Mouse (Mus musculus): ENCODE data around the gene Haus3. TPM values are rescaled to one million over a fixed set of nuclear protein-coding genes. Genes with fewer than 3 reads are reported as not detected.

The Haus3 gene
- polyA plus RNA-seq, 1 experiment, result 11.0 TPM

DNA sequence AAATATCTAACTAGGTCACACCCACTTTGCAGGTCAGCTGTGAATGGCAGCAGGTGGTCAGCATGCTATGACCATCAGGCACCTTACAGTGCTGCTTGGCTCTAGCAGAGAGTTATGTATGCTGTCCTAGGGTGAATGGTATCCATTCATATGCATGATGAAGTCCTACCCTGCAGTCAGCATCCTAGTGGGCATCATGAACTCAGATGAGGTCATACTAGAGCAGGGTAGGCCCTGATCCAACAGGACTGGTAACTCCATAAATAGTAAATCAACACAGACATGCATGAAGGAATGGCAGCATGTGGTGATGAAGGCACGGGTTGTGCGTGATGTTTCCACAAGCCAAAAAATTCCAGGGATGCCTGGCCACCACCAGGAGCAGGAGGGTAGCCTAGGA is 36.5 kb upstream of the Haus3 start:
- no peaks in the 10 kb centered on the region for H3K27me3 ChIP-seq (ENCODE audit: control insufficient read depth, insufficient read depth, low read length)
- WGBS, result 4% methylated on average over 2 of the region's 2 CpGs
- H3K27ac ChIP-seq (ENCODE audit: insufficient read depth, low read length), result peak overlapping the region; percentile 22
- peak; percentile 58 to 77 for DNase-seq
- no peak for TF ChIP-seq CTCF (IDR thresholded peaks at IDR 0.05; ENCODE audit: borderline replicate concordance, insufficient read depth, low read depth, low read length)
- TF ChIP-seq POLR2A (IDR thresholded peaks at IDR 0.05; ENCODE audit: borderline replicate concordance, insufficient read depth, low read length), result no peak
- H3K4me3 ChIP-seq (replicated peaks; ENCODE audit: insufficient read depth, low read depth, low read length), result no peak overlapping the region
- H3K4me1 ChIP-seq (ENCODE audit: control insufficient read depth, insufficient read depth, low read length), result peaks cover 40% of the 10 kb centered on the region

DNA sequence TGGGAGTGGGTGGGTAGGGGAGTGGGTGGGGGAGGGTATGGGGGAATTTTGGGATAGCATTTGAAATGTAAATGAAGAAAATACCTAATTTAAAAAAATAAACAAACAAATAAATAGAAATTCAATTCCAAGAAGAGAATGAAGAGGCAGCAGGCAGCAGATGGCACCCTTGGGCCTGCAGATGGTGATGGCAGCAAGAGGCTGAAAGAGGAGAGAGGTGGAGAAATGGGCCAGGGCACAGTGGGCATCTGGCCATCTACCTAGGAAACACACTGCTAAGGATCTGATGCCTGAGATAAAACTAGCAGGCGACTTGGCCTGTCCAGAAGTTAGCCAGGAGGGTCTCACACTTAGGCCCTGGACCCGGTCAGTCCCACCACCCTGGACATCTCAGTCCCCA is 35.6 kb upstream of the Haus3 start:
- Histone ChIP-seq H3K27ac (ENCODE audit: insufficient read depth, low read length) (peak overlapping the region; percentile 22; the same call in 1 of the 2 replicates), H3K27me3 (ENCODE audit: control insufficient read depth, insufficient read depth, low read length) (no peaks in the 10 kb centered on the region), H3K4me1 (ENCODE audit: control insufficient read depth, insufficient read depth, low read length) (peaks cover 37% of the 10 kb centered on the region), H3K4me3 (replicated peaks; ENCODE audit: insufficient read depth, low read depth, low read length) (no peak overlapping the region)
- peak; percentile 87 to 93 for DNase-seq
- TF ChIP-seq POLR2A (IDR thresholded peaks at IDR 0.05; ENCODE audit: borderline replicate concordance, insufficient read depth, low read length) (no peak), CTCF (IDR thresholded peaks at IDR 0.05; ENCODE audit: borderline replicate concordance, insufficient read depth, low read depth, low read length) (peak; percentile 75; the same call in 1 of the 2 replicates)
- WGBS, result 18% methylated on average over 2 of the region's 2 CpGs

DNA sequence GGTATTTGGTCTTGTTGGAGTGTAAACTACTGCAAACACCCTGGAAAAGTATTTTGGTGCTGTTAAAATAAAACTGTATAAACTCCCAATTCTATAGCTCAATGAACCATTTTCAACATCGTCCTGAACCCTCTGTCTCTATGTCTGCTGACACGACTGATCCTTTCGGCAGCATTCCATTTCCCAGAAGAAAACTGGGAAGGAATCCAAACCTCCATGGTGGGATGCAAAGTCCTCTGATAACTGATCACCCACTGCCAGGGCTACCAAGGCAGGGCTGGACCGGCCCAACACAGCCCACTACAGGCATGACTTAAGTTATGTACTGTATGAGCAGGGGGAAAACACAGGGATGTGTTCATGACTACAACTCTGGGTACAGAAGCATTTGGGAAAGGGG is 32.7 kb upstream of the Haus3 start:
- no peak for TF ChIP-seq POLR2A (IDR thresholded peaks at IDR 0.05; ENCODE audit: borderline replicate concordance, insufficient read depth, low read length)
- TF ChIP-seq CTCF (IDR thresholded peaks at IDR 0.05; ENCODE audit: borderline replicate concordance, insufficient read depth, low read depth, low read length), result no peak
- no peak for DNase-seq
- WGBS, result 40% methylated on average over 4 of the region's 4 CpGs
- H3K4me3 ChIP-seq (replicated peaks; ENCODE audit: insufficient read depth, low read depth, low read length), result no peak overlapping the region
- no peaks in the 10 kb centered on the region for H3K27me3 ChIP-seq (ENCODE audit: control insufficient read depth, insufficient read depth, low read length)
- no peak overlapping the region for H3K27ac ChIP-seq (ENCODE audit: insufficient read depth, low read length)
- H3K4me1 ChIP-seq (ENCODE audit: control insufficient read depth, insufficient read depth, low read length), result peaks cover 35% of the 10 kb centered on the region; the same call in 1 of the 2 replicates

DNA sequence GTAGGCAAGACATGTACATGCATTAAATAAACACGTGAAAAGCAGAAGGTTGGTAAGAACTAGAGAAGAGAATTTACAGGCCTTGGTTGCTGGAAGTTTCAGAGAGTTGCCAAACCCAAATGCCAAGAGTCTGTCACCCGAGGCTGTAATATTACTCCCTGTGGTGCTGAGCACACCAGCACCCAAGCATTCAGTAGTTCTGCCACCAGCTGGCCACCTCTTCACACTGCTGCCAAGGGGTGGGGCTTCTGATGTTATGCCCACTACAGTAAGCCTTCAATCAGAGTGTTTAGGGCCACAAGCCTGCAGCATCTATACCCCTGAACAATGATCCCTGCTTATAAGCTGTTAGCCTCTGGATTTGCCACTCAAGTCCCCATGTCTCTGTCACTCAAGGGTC is 32.1 kb upstream of the Haus3 start:
- DNase-seq, result no peak
- TF ChIP-seq CTCF (IDR thresholded peaks at IDR 0.05; ENCODE audit: borderline replicate concordance, insufficient read depth, low read depth, low read length) (no peak), POLR2A (IDR thresholded peaks at IDR 0.05; ENCODE audit: borderline replicate concordance, insufficient read depth, low read length) (no peak)
- Histone ChIP-seq H3K27me3 (ENCODE audit: control insufficient read depth, insufficient read depth, low read length) (no peaks in the 10 kb centered on the region), H3K4me3 (replicated peaks; ENCODE audit: insufficient read depth, low read depth, low read length) (no peak overlapping the region), H3K27ac (ENCODE audit: insufficient read depth, low read length) (no peak overlapping the region), H3K4me1 (ENCODE audit: control insufficient read depth, insufficient read depth, low read length) (peaks cover 35% of the 10 kb centered on the region; the same call in 1 of the 2 replicates)
- 10% methylated on average over 2 of the region's 2 CpGs for WGBS

DNA sequence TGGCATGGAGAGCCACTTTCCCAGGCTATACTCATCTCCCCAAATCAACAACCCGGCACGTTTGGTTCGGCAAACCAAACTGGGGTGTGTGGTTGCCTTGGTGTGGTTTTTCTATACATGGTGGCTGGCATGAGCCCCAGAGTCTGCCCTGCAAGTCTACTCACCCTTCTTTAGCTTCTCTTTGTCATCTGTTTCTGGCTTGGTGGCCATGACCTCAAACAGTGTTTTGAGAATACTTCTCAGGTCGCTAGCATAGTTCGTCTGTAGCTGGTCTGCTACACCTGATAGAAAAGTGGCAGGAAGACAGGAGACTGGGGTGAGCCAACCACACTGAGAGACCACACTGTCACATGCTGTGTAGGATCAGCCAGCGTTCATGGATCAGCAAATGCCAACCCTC is 29.3 kb upstream of the Haus3 start:
- H3K27me3 ChIP-seq (ENCODE audit: control insufficient read depth, insufficient read depth, low read length), result no peaks in the 10 kb centered on the region
- H3K4me1 ChIP-seq (ENCODE audit: control insufficient read depth, insufficient read depth, low read length), result peaks cover 25% of the 10 kb centered on the region; the same call in 1 of the 2 replicates
- H3K4me3 ChIP-seq (replicated peaks; ENCODE audit: insufficient read depth, low read depth, low read length), result no peak overlapping the region
- 82% methylated on average over 6 of the region's 6 CpGs for WGBS
- no peak for TF ChIP-seq CTCF (IDR thresholded peaks at IDR 0.05; ENCODE audit: borderline replicate concordance, insufficient read depth, low read depth, low read length)
- TF ChIP-seq POLR2A (IDR thresholded peaks at IDR 0.05; ENCODE audit: borderline replicate concordance, insufficient read depth, low read length), result no peak
- no peak for DNase-seq
- H3K27ac ChIP-seq (ENCODE audit: insufficient read depth, low read length), result no peak overlapping the region

DNA sequence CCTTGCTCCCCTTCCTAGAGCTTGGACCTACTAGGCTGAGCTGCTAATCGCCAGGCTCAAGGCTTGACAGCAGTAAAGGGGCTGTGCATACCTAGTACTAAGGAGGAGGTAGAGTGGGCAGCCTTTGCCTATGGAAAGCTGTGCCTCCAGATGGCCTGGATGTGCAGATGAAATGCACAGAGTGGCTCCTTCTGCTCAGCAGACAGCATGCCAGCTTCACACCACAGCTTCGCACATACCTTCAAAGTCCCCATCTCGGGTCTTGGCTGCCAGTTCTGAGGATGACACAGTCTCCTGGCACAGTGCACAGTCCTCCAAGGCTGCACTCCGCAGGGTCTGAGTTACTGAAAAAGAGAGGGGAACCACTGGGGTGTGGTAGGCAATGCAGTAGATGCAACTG is 27.9 kb upstream of the Haus3 start:
- peak overlapping the region; percentile 43 for H3K27ac ChIP-seq (ENCODE audit: insufficient read depth, low read length)
- H3K4me3 ChIP-seq (replicated peaks; ENCODE audit: insufficient read depth, low read depth, low read length), result no peak overlapping the region
- H3K27me3 ChIP-seq (ENCODE audit: control insufficient read depth, insufficient read depth, low read length), result no peaks in the 10 kb centered on the region
- 11% methylated on average over 4 of the region's 4 CpGs for WGBS
- TF ChIP-seq CTCF (IDR thresholded peaks at IDR 0.05; ENCODE audit: borderline replicate concordance, insufficient read depth, low read depth, low read length), result no peak
- TF ChIP-seq POLR2A (IDR thresholded peaks at IDR 0.05; ENCODE audit: borderline replicate concordance, insufficient read depth, low read length), result no peak
- H3K4me1 ChIP-seq (ENCODE audit: control insufficient read depth, insufficient read depth, low read length), result peaks cover 23% of the 10 kb centered on the region; the same call in 1 of the 2 replicates
- DNase-seq, result peak; percentile 66 to 74

DNA sequence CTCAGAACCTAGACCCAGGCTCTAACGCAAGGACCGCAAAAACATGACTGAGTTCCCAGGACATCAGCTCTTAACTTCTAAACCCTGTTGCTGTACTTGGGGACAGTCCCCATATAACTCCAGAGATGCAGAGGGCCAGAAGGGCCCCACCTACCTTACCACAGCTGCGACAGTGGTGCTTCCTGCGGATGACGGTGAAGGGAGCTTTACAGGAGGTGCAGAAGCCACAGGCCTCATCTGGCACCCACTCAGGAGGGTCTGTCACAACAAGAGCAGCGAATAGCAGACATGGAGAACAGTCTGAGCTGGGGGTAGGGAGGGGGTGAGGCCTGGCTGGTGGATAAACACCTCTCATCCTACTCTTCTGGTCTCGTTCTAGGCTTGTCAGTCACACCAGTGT is 27.1 kb upstream of the Haus3 start:
- WGBS, result 79% methylated on average over 7 of the region's 7 CpGs

DNA sequence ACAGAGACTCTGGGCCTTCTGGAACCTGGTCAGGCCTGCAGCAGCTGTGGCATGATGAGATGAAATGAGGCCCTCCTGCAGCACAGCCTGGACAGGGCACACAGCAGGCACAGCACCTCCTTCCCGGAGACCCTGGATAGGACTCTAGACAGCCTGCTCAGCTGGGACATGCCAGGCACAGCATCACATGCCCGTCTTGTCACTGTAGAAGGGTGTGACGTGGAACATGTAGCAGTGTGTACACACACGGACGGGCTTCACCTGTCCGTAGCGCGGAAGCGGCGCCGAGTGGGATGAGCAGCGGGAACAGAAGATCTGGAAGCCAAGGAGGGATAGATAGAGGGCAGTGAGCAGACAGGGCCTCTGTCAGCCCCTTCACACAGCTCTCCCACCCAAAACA is 26.5 kb upstream of the Haus3 start:
- 90% methylated on average over 12 of the region's 12 CpGs for WGBS
- no peak for TF ChIP-seq POLR2A (IDR thresholded peaks at IDR 0.05; ENCODE audit: borderline replicate concordance, insufficient read depth, low read length)
- TF ChIP-seq CTCF (IDR thresholded peaks at IDR 0.05; ENCODE audit: borderline replicate concordance, insufficient read depth, low read depth, low read length), result no peak

More for the DNA sequence above, 27.1 kb upstream of the Haus3 start:
- H3K4me1 ChIP-seq (ENCODE audit: control insufficient read depth, insufficient read depth, low read length), result peaks cover 19% of the 10 kb centered on the region; the same call in 1 of the 2 replicates
- TF ChIP-seq POLR2A (IDR thresholded peaks at IDR 0.05; ENCODE audit: borderline replicate concordance, insufficient read depth, low read length) (no peak), CTCF (IDR thresholded peaks at IDR 0.05; ENCODE audit: borderline replicate concordance, insufficient read depth, low read depth, low read length) (no peak)
- DNase-seq, result no peak
- no peak overlapping the region for H3K4me3 ChIP-seq (replicated peaks; ENCODE audit: insufficient read depth, low read depth, low read length)
- H3K27me3 ChIP-seq (ENCODE audit: control insufficient read depth, insufficient read depth, low read length), result no peaks in the 10 kb centered on the region
- peak overlapping the region; percentile 43; the same call in 1 of the 2 replicates for H3K27ac ChIP-seq (ENCODE audit: insufficient read depth, low read length)

More for the DNA sequence above, 26.5 kb upstream of the Haus3 start:
- no peaks in the 10 kb centered on the region for H3K27me3 ChIP-seq (ENCODE audit: control insufficient read depth, insufficient read depth, low read length)
- DNase-seq, result no peak
- H3K4me3 ChIP-seq (replicated peaks; ENCODE audit: insufficient read depth, low read depth, low read length), result no peak overlapping the region
- no peak overlapping the region for H3K27ac ChIP-seq (ENCODE audit: insufficient read depth, low read length)
- peaks cover 14% of the 10 kb centered on the region; the same call in 1 of the 2 replicates for H3K4me1 ChIP-seq (ENCODE audit: control insufficient read depth, insufficient read depth, low read length)
